8 mouse cellular contexts compared by ENCODE assay signal in the genomic region with DNA sequence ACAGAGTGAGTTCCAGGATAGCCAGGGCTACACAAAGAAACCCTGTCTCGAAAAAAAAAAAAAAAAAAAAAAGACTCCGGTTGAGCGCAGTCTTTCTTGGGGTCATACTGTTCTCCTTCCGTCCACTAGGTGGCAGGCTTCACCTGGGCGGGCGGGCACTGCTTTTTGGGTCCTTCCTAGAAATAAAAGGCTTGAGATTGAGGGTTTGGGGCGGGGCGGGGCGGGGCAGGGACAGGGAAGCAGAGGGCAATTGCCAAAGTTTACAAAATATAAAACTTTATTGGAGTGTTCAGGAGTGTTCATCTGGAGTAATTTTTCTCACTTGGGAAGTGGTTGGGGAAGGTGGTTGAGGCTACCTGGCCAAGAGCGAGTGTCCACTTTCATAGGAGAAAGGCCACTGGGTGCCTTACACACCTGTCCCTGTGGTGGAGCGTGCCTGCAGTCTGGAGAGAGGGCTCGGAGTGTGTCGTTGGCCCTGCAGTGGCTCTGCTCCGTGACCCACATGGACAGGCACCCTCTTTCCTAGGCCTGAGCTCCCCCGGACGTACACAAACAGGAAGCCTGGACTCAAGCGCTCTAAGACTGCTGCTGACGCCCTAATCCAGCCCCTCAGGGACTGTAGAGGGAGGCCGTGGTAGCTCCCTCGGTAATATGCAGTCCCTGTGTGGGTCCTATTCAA. TPM values are rescaled to one million over a fixed set of nuclear protein-coding genes. Genes with fewer than 3 reads are reported as not detected.
A peak's percentile ranks its signal among the peaks of the same experiment; 100 is the strongest.
DNase-seq lines count a peak whose midpoint lies in the region; ATAC-seq and TF ChIP-seq lines count a peak whose summit lies in the region.

Gene Tmem82 (minus strand): TSS at position 69 of the 679 bp plus-strand sequence.

- no peak for TF ChIP-seq POLR2A in embryonic fibroblast, embryonic 13.5 days (IDR thresholded peaks at IDR 0.05; ENCODE audit: low read depth, low read length)
- no peak for TF ChIP-seq POLR2A in limb, embryonic 14.5 days (IDR thresholded peaks at IDR 0.05; ENCODE audit: borderline replicate concordance, extremely low read depth, insufficient read depth, insufficient read length)

- no peaks in the 10 kb centered on the region for H3K4me1 ChIP-seq in embryonic fibroblast, embryonic 13.5 days (ENCODE audit: control insufficient read depth, insufficient read depth, low read length)
- H3K4me1 ChIP-seq in limb, embryonic 14.5 days (ENCODE audit: control insufficient read depth, insufficient read depth, low read length) = 0 out of 2 replicates have a peak, but pooled peaks cover 6% of the 10 kb centered on the region
- peaks cover 11% of the 10 kb centered on the region for H3K4me1 ChIP-seq in midbrain, embryonic 13.5 days (replicated peaks)

- no peak for DNase-seq in left cerebral cortex, adult 2 months (ENCODE audit: extremely low spot score in 1 of 2, low spot score in 2 of 2)
- no peak for DNase-seq in left cerebral cortex, postnatal 25 days (ENCODE audit: low spot score in 2 of 2)
- DNase-seq in adrenal gland, postnatal 25 days = peak; percentile 69
- peak; percentile 79 for DNase-seq in heart, postnatal 4 days
- no peak for DNase-seq in limb, embryonic 14.5 days (ENCODE audit: low spot score)
- peak; percentile 32 to 63 for DNase-seq in thymus, postnatal 10 days (ENCODE audit: low spot score in 2 of 2)

- no peaks in the 10 kb centered on the region for H3K27me3 ChIP-seq in limb, embryonic 14.5 days (ENCODE audit: control insufficient read depth, insufficient read depth, low read length)
- 0 out of 2 replicates have a peak, but pooled peaks cover 12% of the 10 kb centered on the region for H3K27me3 ChIP-seq in midbrain, embryonic 13.5 days

- H3K9ac ChIP-seq in limb, embryonic 14.5 days (ENCODE audit: low read depth, low read length, severe bottlenecking) = peak within 1 kb of the TSS; percentile 34; the same call in 1 of the 2 replicates
- no peak within 1 kb of the TSS for H3K9ac ChIP-seq in midbrain, embryonic 13.5 days (replicated peaks)

- peak; percentile 51; the same call in 1 of the 2 replicates for ATAC-seq in limb, embryonic 14.5 days (ENCODE audit: low FRiP score, low read depth)
- peak; percentile 39; the same call in 1 of the 2 replicates for ATAC-seq in midbrain, embryonic 13.5 days

- no peak within 1 kb of the TSS for H3K4me3 ChIP-seq in left cerebral cortex, adult 2 months
- H3K4me3 ChIP-seq in embryonic fibroblast, embryonic 13.5 days (ENCODE audit: insufficient read depth, low read length) = no peak within 1 kb of the TSS
- peak within 1 kb of the TSS; percentile 24 for H3K4me3 ChIP-seq in limb, embryonic 14.5 days (replicated peaks; ENCODE audit: low read length)
- peak within 1 kb of the TSS; percentile 11; the same call in 1 of the 2 replicates for H3K4me3 ChIP-seq in midbrain, embryonic 13.5 days (replicated peaks)

- no peaks in the 10 kb centered on the region for H3K36me3 ChIP-seq in limb, embryonic 14.5 days (ENCODE audit: control insufficient read depth, insufficient read depth, low read length)
- no peaks in the 10 kb centered on the region for H3K36me3 ChIP-seq in midbrain, embryonic 13.5 days

- no peak within 1 kb of the TSS for H3K27ac ChIP-seq in left cerebral cortex, adult 2 months
- H3K27ac ChIP-seq in embryonic fibroblast, embryonic 13.5 days (ENCODE audit: insufficient read depth, low read length) = no peak within 1 kb of the TSS
- H3K27ac ChIP-seq in limb, embryonic 14.5 days (replicated peaks; ENCODE audit: low read depth, low read length) = no peak within 1 kb of the TSS
- H3K27ac ChIP-seq in midbrain, embryonic 13.5 days = no peak within 1 kb of the TSS

- 24% methylated on average over 19 of the region's 20 CpGs for WGBS in limb, embryonic 14.5 days
- 29% methylated on average over 20 of the region's 20 CpGs for WGBS in midbrain, embryonic 13.5 days

- peak within 1 kb of the TSS; percentile 44 for H3K4me2 ChIP-seq in limb, embryonic 14.5 days (replicated peaks; ENCODE audit: low read depth, low read length, severe bottlenecking)
- peak within 1 kb of the TSS; percentile 46 for H3K4me2 ChIP-seq in midbrain, embryonic 13.5 days (replicated peaks)

- intact Hi-C loops in left cerebral cortex, adult 2 months (cut with DNase I) = loop anchor here (2.0 kb wide), 1 partner anchor 234 kb away; no protein-coding TSS in a partner anchor
- intact Hi-C loops in left cerebral cortex, postnatal 25 days (cut with DNase I) = loop anchor here (5.0 kb wide), 1 partner anchor 229 kb away; the partner anchor contains the start of gene Ctrc

- H3K9me3 ChIP-seq in limb, embryonic 14.5 days (ENCODE audit: control insufficient read depth, low read length) = no peaks in the 10 kb centered on the region
- no peaks in the 10 kb centered on the region for H3K9me3 ChIP-seq in midbrain, embryonic 13.5 days

- peak; percentile 58 for TF ChIP-seq CTCF in left cerebral cortex, adult 2 months (IDR thresholded peaks at IDR 0.05)
- TF ChIP-seq CTCF in embryonic fibroblast, embryonic 13.5 days (IDR thresholded peaks at IDR 0.05; ENCODE audit: borderline replicate concordance, insufficient read depth, low read length) = peak; percentile 71

RNA-seq across cellular contexts. Expression of gene Tmem82, which starts in this region (rescaled TPM):
- total RNA-seq in left cerebral cortex, adult 2 months (2021) = 1 to 10 TPM in 1 of 2 experiments, under 1 TPM in 1; 0.30 to 1.1 TPM
- total RNA-seq in left cerebral cortex, postnatal 25 days (2021) = under 1 TPM; 0.85 TPM
- total RNA-seq in adrenal gland, postnatal 25 days (2021) = 0.64 and 2.0 TPM in 2 replicates
- not detected in 2 replicates for polyA plus RNA-seq in embryonic fibroblast, embryonic 13.5 days (2011; ENCODE audit: insufficient read length, low read depth, missing spikeins)
- total RNA-seq in heart, postnatal 4 days (2021) = 1 to 10 TPM; 3.1 to 3.2 TPM
- 0.49 and 0.54 TPM in 2 replicates for polyA plus RNA-seq in limb, embryonic 14.5 days (2012; rRNA removed)
- 0.21 TPM in 1 of 2 replicates, not detected in the other for polyA plus RNA-seq in limb, embryonic 14.5 days (2014; fragmentation: Nextera tagmentation; extraction: Ambion mirVana)
- 0.10 and 0.27 TPM in 2 replicates for polyA plus RNA-seq in midbrain, embryonic 13.5 days (2015; fragmentation: Nextera tagmentation; extraction: Ambion mirVana)

Comparison
In these comparisons a context has a peak if more than half of its experiments do, and no peak if none do; other contexts are left out.
1. Peak in ATAC-seq, H3K4me3 ChIP-seq, H3K9ac ChIP-seq and H3K4me2 ChIP-seq in limb, embryonic 14.5 days; RNA of the gene not detected or under 1 TPM.
2. Peak in ATAC-seq, H3K4me3 ChIP-seq and H3K4me2 ChIP-seq in midbrain, embryonic 13.5 days; RNA of the gene not detected or under 1 TPM.
3. DNase-seq: peak in adrenal gland, postnatal 25 days (single experiment), heart, postnatal 4 days (single experiment) and thymus, postnatal 10 days (2 of 2); none in left cerebral cortex, adult 2 months (0 of 2), left cerebral cortex, postnatal 25 days (0 of 2) and limb, embryonic 14.5 days (single experiment).